Mouse (Mus musculus): ENCODE measurements around the gene Ltb4r2. TPM values are rescaled to one million over a fixed set of nuclear protein-coding genes. Genes with fewer than 3 reads are reported as not detected.

Gene Ltb4r2
- polyA plus RNA-seq, 1 experiment from 2014 or later, result 0.10 TPM

DNA sequence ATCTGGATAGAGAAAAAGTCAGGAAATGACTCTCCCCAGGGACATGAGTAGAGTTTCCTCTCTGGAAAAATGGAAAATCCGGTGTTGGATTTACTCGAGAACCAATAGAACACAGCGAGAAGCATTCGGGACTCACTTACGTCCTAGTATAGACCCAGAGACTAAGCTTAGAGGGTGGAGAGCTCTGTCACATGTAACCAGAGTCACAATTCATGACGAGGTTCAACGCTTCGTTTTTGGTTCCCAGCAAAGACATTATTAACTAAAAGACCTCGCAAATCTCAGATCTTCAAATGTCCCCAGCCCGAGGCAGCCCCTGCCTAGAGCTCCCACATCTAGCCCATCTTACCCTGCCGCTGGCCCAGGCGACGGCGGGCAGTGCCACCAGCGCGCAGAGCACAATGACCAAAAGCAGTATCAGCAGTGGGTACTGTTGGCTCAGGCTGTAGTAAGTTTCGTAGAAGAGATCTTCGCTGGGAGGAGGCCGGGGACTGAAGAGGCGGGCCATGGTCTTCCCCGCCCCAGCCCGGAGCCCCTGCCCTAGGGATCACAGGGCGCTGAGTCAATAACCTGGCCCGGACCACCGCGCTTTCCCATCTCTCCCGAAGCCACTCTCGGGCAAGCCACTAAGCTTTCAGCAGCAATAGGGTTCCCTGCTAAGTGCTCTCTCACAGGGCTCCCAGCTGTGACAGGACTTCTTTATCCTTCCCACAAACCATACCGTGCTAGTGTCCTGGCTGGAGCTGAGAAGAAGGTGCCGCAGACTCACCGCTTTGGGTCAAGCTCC is 22.1 kb downstream of the Ltb4r2 start:
- ATAC-seq (replicated peaks), result no peak
- H3K4me3 ChIP-seq, result peak overlapping the region; percentile 26
- H3K4me2 ChIP-seq (replicated peaks), result peak overlapping the region; percentile 41
- H3K9ac ChIP-seq (replicated peaks), result peak overlapping the region; percentile 10; the same call in 1 of the 2 replicates
- H3K27ac ChIP-seq (replicated peaks), result no peak overlapping the region; the same call in 1 of the 2 replicates
- H3K27me3 ChIP-seq, result peaks cover 68% of the 10 kb centered on the region
- H3K36me3 ChIP-seq, result no peaks in the 10 kb centered on the region
- peaks cover 14% of the 10 kb centered on the region for H3K4me1 ChIP-seq
- WGBS, result 3% methylated on average over 31 of the region's 31 CpGs
- H3K9me3 ChIP-seq, result no peaks in the 10 kb centered on the region

DNA sequence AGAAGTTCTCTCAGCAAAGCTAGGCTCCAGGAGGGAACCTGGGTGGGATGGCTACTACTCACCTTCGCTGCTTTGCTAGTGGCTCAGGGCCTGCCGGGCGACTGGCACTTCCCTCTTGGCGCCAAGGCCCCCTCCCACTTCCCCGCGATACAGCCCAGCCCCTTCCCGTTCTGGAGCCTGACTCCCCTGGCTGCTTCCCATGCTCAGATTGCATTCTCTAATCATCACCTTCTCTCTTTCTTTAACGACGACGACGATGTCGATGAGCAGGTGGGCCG is 22.7 kb downstream of the Ltb4r2 start, which contains the start of gene Adcy4:
Gene Adcy4 (minus strand): TSS at position 138 of the 278 bp plus-strand sequence.
- Histone ChIP-seq H3K27ac (replicated peaks) (no peak within 1 kb of the TSS; the same call in 1 of the 2 replicates), H3K36me3 (no peaks in the 10 kb centered on the region), H3K9ac (replicated peaks) (peak within 1 kb of the TSS; percentile 10; the same call in 1 of the 2 replicates), H3K4me2 (replicated peaks) (peak within 1 kb of the TSS; percentile 41), H3K27me3 (peaks cover 73% of the 10 kb centered on the region), H3K4me1 (peaks cover 15% of the 10 kb centered on the region), H3K4me3 (peak within 1 kb of the TSS; percentile 26), H3K9me3 (no peaks in the 10 kb centered on the region)
- ATAC-seq (replicated peaks), result no peak
- WGBS, result 3% methylated on average over 13 of the region's 13 CpGs

DNA sequence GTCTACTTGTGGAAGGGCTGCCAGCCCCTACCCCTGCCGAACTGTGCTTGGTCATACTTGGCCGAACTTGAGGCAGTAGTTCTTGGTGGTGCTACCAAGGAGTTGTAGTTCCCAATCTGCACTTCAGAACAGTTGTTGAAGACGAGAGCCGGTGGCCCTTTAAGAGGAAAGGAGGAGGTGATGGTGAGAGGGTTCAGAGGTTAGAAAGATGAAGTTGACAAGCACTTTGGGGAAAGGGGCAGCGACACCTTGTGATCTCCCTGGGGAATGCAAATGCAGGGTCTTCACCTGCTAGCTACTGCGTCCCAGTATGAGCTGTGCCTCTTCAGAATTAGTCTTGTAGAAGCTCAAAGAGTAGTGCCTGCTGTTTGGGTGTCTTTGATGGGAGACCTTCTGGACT is 24.0 kb downstream of the Ltb4r2 start:
- 26% methylated on average over 6 of the region's 6 CpGs for WGBS
- no peak for ATAC-seq (replicated peaks)
- Histone ChIP-seq H3K4me3 (no peak overlapping the region), H3K9me3 (no peaks in the 10 kb centered on the region), H3K27ac (replicated peaks) (no peak overlapping the region), H3K4me2 (replicated peaks) (no peak overlapping the region), H3K4me1 (peaks cover 15% of the 10 kb centered on the region), H3K9ac (replicated peaks) (no peak overlapping the region), H3K27me3 (peaks cover 82% of the 10 kb centered on the region), H3K36me3 (no peaks in the 10 kb centered on the region)

DNA sequence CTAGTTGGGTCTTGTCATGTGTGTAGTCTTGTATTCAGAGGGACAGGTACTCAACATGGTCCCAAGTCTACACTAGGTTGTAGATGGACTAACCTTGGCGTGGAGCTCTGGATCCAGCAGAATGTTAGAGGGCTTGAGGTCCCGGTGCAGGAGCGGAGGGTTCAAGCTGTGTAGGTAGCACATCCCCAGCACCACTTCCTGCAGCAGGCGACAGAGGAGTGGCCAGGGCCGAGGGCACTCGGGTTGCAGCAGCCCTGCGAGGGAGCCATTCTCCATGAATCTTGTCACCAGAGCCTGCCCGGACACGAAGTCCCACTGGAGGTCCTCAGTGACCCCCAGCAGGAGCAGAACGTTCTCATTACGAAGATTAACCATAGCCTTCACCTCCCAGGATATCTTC is 26.5 kb downstream of the Ltb4r2 start:
- Histone ChIP-seq H3K9me3 (no peaks in the 10 kb centered on the region), H3K4me1 (peaks cover 15% of the 10 kb centered on the region), H3K36me3 (no peaks in the 10 kb centered on the region), H3K9ac (replicated peaks) (no peak overlapping the region), H3K27ac (replicated peaks) (no peak overlapping the region), H3K27me3 (peaks cover 74% of the 10 kb centered on the region), H3K4me3 (no peak overlapping the region), H3K4me2 (replicated peaks) (no peak overlapping the region)
- 40% methylated on average over 11 of the region's 11 CpGs for WGBS
- no peak for ATAC-seq (replicated peaks)

DNA sequence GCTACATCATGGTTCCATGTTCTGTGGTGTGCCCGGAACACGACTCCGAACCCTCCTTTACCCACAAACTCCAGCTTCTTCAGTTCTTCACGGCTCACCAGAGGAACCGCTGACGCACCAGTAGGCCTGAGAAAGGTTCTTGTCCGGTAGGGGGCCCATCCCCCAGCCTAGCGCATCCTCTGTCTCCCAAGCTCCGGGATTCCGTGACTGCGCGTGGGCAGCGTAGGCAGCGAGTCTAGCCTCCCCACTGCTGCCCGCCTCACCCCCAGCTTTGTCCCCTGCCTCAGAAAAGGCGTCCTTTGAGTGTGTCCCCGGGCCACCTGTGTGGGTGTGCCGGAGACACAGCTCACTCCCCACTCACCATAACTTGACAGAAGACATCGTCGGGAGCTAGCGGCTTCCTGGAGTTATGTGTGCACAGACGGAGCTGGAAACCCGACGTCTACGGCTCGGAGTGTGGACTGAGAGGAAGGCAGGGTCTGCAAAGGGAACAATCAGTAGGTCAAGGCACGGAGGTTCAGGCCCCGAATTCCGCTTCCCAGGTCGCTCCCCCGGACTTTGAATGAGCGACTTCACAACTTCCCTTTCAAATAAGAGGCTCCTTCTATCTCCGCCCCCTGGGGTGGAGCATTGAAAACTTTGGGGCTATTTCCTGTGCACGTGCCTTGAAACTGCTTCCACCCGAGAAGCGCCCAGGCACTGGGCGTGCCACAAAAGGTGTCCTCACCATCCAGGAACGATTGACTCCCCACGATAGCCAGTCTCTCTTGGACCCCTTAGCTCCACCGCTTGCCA is 27.2 kb downstream of the Ltb4r2 start, which contains the start of gene Ripk3:
Gene Ripk3 (minus strand): TSS at position 610 of the 795 bp plus-strand sequence.
- no peak for ATAC-seq (replicated peaks)
- H3K27ac ChIP-seq (replicated peaks), result no peak within 1 kb of the TSS
- H3K27me3 ChIP-seq, result peaks cover 67% of the 10 kb centered on the region
- peak within 1 kb of the TSS; percentile 18 for H3K4me2 ChIP-seq (replicated peaks)
- H3K9me3 ChIP-seq, result no peaks in the 10 kb centered on the region
- WGBS, result 6% methylated on average over 40 of the region's 40 CpGs
- no peak within 1 kb of the TSS for H3K9ac ChIP-seq (replicated peaks)
- 0 out of 2 replicates have a peak within 1 kb of the TSS, but pooled peaks have one; percentile 6 for H3K4me3 ChIP-seq
- H3K36me3 ChIP-seq, result no peaks in the 10 kb centered on the region
- peaks cover 11% of the 10 kb centered on the region for H3K4me1 ChIP-seq

DNA sequence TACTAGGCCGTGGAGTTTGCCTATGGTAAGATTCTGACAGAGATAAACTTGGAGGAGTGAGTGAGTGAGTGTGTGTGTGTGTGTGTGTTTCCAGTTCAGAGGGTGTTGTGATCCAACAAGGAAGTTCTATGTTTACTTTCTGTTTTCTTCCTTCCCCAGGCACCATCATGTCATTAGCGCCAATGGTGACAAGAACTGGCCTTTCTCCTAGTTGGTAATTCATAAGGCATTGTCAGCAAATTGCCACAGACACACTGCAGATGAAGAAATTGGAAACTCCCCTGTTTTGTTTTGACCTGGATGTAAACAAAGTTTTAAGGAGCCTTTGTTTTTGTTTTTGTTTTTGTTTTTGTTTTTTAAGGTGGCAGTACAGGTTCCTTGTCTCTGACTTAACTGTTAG is 32.2 kb downstream of the Ltb4r2 start:
- ATAC-seq (replicated peaks), result no peak

DNA sequence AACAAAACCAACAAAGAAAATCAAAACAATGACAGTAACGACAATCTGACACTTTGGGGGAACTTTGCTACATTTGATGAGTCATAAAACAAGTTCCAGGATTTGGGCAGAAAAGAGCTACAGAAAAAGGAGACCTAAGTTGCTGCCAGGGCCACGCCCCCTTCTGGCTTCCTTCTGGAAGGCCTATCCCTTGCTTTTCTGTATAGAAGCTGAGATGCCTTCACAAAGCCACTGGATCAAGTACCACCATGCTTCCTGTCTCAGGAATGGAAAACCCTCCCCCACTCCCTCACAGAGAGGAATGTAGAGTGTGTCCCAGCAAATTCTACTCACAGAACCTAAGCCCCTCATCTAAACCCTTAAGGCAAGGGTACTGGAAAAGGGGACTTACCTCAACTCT is 32.7 kb downstream of the Ltb4r2 start:
- Histone ChIP-seq H3K4me1 (no peaks in the 10 kb centered on the region), H3K4me3 (no peak overlapping the region), H3K27me3 (peaks cover 15% of the 10 kb centered on the region; the same call in 1 of the 2 replicates), H3K4me2 (replicated peaks) (no peak overlapping the region), H3K9ac (replicated peaks) (no peak overlapping the region), H3K27ac (replicated peaks) (no peak overlapping the region), H3K36me3 (no peaks in the 10 kb centered on the region), H3K9me3 (no peaks in the 10 kb centered on the region)
- WGBS, result 69% methylated on average over 2 of the region's 2 CpGs
- ATAC-seq (replicated peaks), result no peak

More for the DNA sequence above, 32.2 kb downstream of the Ltb4r2 start:
- Histone ChIP-seq H3K4me1 (0 out of 2 replicates have a peak, but pooled peaks cover under 1% of the 10 kb centered on the region), H3K36me3 (no peaks in the 10 kb centered on the region), H3K9me3 (no peaks in the 10 kb centered on the region), H3K4me3 (no peak overlapping the region), H3K9ac (replicated peaks) (no peak overlapping the region), H3K27me3 (peaks cover 19% of the 10 kb centered on the region), H3K27ac (replicated peaks) (no peak overlapping the region), H3K4me2 (replicated peaks) (no peak overlapping the region)
- 73% methylated on average over 2 of the region's 2 CpGs for WGBS

DNA sequence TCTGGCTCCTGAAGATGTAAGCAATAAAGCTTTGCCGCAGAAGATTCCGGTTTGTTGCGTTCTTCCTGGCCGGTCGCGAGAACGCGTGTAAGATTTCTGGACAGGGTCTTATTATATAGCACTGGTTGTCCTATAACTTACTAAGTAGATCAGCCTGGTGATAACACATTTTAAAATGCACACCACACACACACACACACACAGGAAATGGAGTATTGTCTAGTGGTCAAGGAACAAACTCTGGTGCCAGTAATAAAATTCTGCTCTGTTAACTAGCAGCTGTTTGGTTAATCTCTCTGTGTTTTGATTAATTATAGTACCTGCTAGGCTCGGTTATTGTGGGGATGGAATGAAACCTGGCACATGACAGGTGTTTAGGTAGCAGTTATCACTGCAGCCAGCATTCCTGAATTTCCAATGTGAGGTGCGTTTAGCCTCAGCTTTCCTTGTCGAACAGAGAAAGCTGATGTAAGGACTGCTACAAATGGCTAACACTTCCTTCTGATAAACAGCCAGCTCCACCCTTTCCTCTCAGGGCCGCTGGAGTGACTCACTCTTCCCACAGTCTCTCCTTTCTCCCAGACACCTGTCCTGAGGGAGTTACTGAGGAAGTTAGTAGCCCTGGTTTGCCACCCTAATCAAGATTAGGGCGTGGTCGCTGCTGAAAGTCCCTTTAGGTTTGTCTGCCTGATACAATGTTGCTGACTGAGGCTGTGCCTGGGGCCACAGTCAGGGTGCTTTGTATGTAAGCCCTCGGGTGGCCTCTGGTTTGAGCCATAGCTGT is 34.3 kb downstream of the Ltb4r2 start:
- ATAC-seq (replicated peaks), result no peak
- H3K4me2 ChIP-seq (replicated peaks), result no peak overlapping the region
- no peak overlapping the region for H3K9ac ChIP-seq (replicated peaks)
- no peaks in the 10 kb centered on the region for H3K4me1 ChIP-seq
- H3K27ac ChIP-seq (replicated peaks), result no peak overlapping the region
- no peaks in the 10 kb centered on the region for H3K36me3 ChIP-seq
- H3K27me3 ChIP-seq, result 0 out of 2 replicates have a peak, but pooled peaks cover 2% of the 10 kb centered on the region
- H3K9me3 ChIP-seq, result no peaks in the 10 kb centered on the region
- no peak overlapping the region for H3K4me3 ChIP-seq
- 84% methylated on average over 15 of the region's 15 CpGs for WGBS

Other genes starting within 250 kb of the Ltb4r2 start
- 0.09 and 0.11 TPM in 2 replicates for gene Nrl, start 236.4 kb upstream of the Ltb4r2 start, polyA plus RNA-seq (2015; fragmentation: Nextera tagmentation; extraction: Ambion mirVana)
- 18.2 and 25.1 TPM in 2 replicates for gene Pck2, start 221.2 kb upstream of the Ltb4r2 start, polyA plus RNA-seq (2015; fragmentation: Nextera tagmentation; extraction: Ambion mirVana)
- 121 and 132 TPM in 2 replicates for gene Dcaf11, start 201.4 kb upstream of the Ltb4r2 start, polyA plus RNA-seq (2015; fragmentation: Nextera tagmentation; extraction: Ambion mirVana)
- 0.49 and 0.60 TPM in 2 replicates for gene A730061H03Rik, start 201.0 kb upstream of the Ltb4r2 start, polyA plus RNA-seq (2015; fragmentation: Nextera tagmentation; extraction: Ambion mirVana)
- gene Fitm1, start 185.8 kb upstream of the Ltb4r2 start, polyA plus RNA-seq (2015; fragmentation: Nextera tagmentation; extraction: Ambion mirVana), result not detected in 2 replicates
- 187 and 189 TPM in 2 replicates for gene Psme1, start 183.3 kb upstream of the Ltb4r2 start, polyA plus RNA-seq (2015; fragmentation: Nextera tagmentation; extraction: Ambion mirVana)
- gene Emc9, start 176.1 kb upstream of the Ltb4r2 start, polyA plus RNA-seq (2015; fragmentation: Nextera tagmentation; extraction: Ambion mirVana), result 15.0 and 16.0 TPM in 2 replicates
- gene Psme2, start 170.3 kb upstream of the Ltb4r2 start, polyA plus RNA-seq (2015; fragmentation: Nextera tagmentation; extraction: Ambion mirVana), result 187 and 211 TPM in 2 replicates
- 17.7 TPM in 2 replicates for gene Rnf31, start 169.7 kb upstream of the Ltb4r2 start, polyA plus RNA-seq (2015; fragmentation: Nextera tagmentation; extraction: Ambion mirVana)
- gene Irf9, start 157.9 kb upstream of the Ltb4r2 start, polyA plus RNA-seq (2015; fragmentation: Nextera tagmentation; extraction: Ambion mirVana), result 7.2 and 8.1 TPM in 2 replicates
- gene Rec8, start 143.4 kb upstream of the Ltb4r2 start, polyA plus RNA-seq (2015; fragmentation: Nextera tagmentation; extraction: Ambion mirVana), result 11.3 and 11.5 TPM in 2 replicates
- gene Ipo4, start 125.5 kb upstream of the Ltb4r2 start, polyA plus RNA-seq (2015; fragmentation: Nextera tagmentation; extraction: Ambion mirVana), result 82.0 and 82.1 TPM in 2 replicates
- gene Gm49378, start 123.5 kb upstream of the Ltb4r2 start, polyA plus RNA-seq (2015; fragmentation: Nextera tagmentation; extraction: Ambion mirVana), result 1.4 and 2.0 TPM in 2 replicates
- gene Tm9sf1, start 117.6 kb upstream of the Ltb4r2 start, polyA plus RNA-seq (2015; fragmentation: Nextera tagmentation; extraction: Ambion mirVana), result 61.7 and 67.2 TPM in 2 replicates
- 0.38 and 0.53 TPM in 2 replicates for gene Tssk4, start 111.2 kb upstream of the Ltb4r2 start, polyA plus RNA-seq (2015; fragmentation: Nextera tagmentation; extraction: Ambion mirVana)
- 66.0 and 68.5 TPM in 2 replicates for gene Mdp1, start 100.9 kb upstream of the Ltb4r2 start, polyA plus RNA-seq (2015; fragmentation: Nextera tagmentation; extraction: Ambion mirVana)
- gene Gmpr2, start 89.5 kb upstream of the Ltb4r2 start, polyA plus RNA-seq (2015; fragmentation: Nextera tagmentation; extraction: Ambion mirVana), result 56.7 and 62.2 TPM in 2 replicates
- gene Nedd8, start 89.3 kb upstream of the Ltb4r2 start, polyA plus RNA-seq (2015; fragmentation: Nextera tagmentation; extraction: Ambion mirVana), result 563 and 611 TPM in 2 replicates
- gene Tinf2, start 79.6 kb upstream of the Ltb4r2 start, polyA plus RNA-seq (2015; fragmentation: Nextera tagmentation; extraction: Ambion mirVana), result 32.9 and 36.2 TPM in 2 replicates
- gene Tgm1, start 47.5 kb upstream of the Ltb4r2 start, polyA plus RNA-seq (2015; fragmentation: Nextera tagmentation; extraction: Ambion mirVana), result 0.09 and 0.20 TPM in 2 replicates
- 49.9 and 51.4 TPM in 2 replicates for gene Rabggta, start 39.2 kb upstream of the Ltb4r2 start, polyA plus RNA-seq (2015; fragmentation: Nextera tagmentation; extraction: Ambion mirVana)
- gene Dhrs1, start 15.7 kb upstream of the Ltb4r2 start, polyA plus RNA-seq (2015; fragmentation: Nextera tagmentation; extraction: Ambion mirVana), result 77.1 and 82.7 TPM in 2 replicates
- gene Nop9, start 15.7 kb upstream of the Ltb4r2 start, polyA plus RNA-seq (2015; fragmentation: Nextera tagmentation; extraction: Ambion mirVana), result 39.7 and 41.4 TPM in 2 replicates
- gene Cideb, start 3.0 kb upstream of the Ltb4r2 start, polyA plus RNA-seq (2015; fragmentation: Nextera tagmentation; extraction: Ambion mirVana), result 0.15 and 0.29 TPM in 2 replicates
- 0.26 TPM in 1 of 2 replicates, not detected in the other for gene Ltb4r1, start 4.5 kb downstream of the Ltb4r2 start, polyA plus RNA-seq (2015; fragmentation: Nextera tagmentation; extraction: Ambion mirVana)
- 2.9 and 4.0 TPM in 2 replicates for gene Adcy4, start 22.7 kb downstream of the Ltb4r2 start, polyA plus RNA-seq (2015; fragmentation: Nextera tagmentation; extraction: Ambion mirVana)
- 1.1 and 2.3 TPM in 2 replicates for gene Ripk3, start 27.4 kb downstream of the Ltb4r2 start, polyA plus RNA-seq (2015; fragmentation: Nextera tagmentation; extraction: Ambion mirVana)
- gene Nfatc4, start 61.7 kb downstream of the Ltb4r2 start, polyA plus RNA-seq (2015; fragmentation: Nextera tagmentation; extraction: Ambion mirVana), result 10.9 and 13.6 TPM in 2 replicates
- gene Nynrin, start 92.6 kb downstream of the Ltb4r2 start, polyA plus RNA-seq (2015; fragmentation: Nextera tagmentation; extraction: Ambion mirVana), result 10.5 and 10.7 TPM in 2 replicates
- 0.29 and 0.32 TPM in 2 replicates for gene Cbln3, start 123.0 kb downstream of the Ltb4r2 start, polyA plus RNA-seq (2015; fragmentation: Nextera tagmentation; extraction: Ambion mirVana)
- gene Khnyn, start 123.5 kb downstream of the Ltb4r2 start, polyA plus RNA-seq (2015; fragmentation: Nextera tagmentation; extraction: Ambion mirVana), result 10.1 and 10.4 TPM in 2 replicates
- 106 and 112 TPM in 2 replicates for gene Sdr39u1, start 138.9 kb downstream of the Ltb4r2 start, polyA plus RNA-seq (2015; fragmentation: Nextera tagmentation; extraction: Ambion mirVana)
- gene Cma1, start 183.2 kb downstream of the Ltb4r2 start, polyA plus RNA-seq (2015; fragmentation: Nextera tagmentation; extraction: Ambion mirVana), result not detected in 2 replicates
- gene Cma2, start 189.6 kb downstream of the Ltb4r2 start, polyA plus RNA-seq (2015; fragmentation: Nextera tagmentation; extraction: Ambion mirVana), result not detected in 2 replicates

Measured in forebrain, embryonic 15.5 days (tissue).